Mouse (Mus musculus): Measurements from ENCODE around the gene Rfng. TPM values are rescaled to one million over a fixed set of nuclear protein-coding genes. Genes with fewer than 3 reads are reported as not detected.

Rfng gene
- polyA plus RNA-seq, 1 experiment from 2014 or later = 32.6 TPM

DNA sequence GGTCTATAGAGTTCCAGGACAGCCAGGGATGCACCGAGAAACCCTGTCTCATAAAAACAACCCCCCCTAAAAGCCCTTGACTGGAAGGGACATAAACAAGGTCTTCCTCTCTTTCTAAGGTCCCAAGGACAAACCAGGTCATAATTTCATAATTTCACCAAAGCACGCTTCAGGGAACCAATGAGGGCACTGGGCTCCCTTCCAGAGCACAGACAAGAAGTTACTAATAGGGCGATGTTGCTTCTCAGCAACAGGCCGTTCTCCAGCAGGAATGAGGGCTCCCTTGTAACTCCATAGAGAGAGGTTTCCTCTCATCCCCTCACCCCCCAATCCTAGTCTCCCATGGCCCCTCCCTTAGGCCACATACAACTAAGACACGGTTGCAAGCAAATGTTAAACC lies 43.0 kb downstream of the Rfng start:
- WGBS = 85% methylated on average over 5 of the region's 5 CpGs

DNA sequence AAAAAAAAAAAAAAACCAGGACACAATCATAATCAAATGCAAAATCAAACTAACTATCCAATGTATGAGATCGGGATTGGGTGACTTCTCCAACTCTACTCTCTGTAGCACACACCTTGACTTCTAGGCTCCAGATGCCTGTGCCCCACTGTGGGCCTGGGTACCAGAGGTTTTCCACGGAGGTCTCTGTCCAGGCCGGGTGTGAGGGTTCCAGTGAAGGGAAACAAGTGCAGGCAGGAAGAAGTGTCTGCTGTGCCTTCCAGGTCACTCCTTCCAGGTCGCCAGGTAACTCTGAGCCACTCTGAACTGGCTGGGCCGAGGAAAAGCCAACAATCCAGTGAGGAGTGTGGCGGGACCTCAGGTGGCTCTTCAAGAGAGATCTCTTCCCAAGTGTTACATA lies 47.6 kb downstream of the Rfng start:
- Histone ChIP-seq H3K4me1 (replicated peaks; ENCODE audit: insufficient read depth, low read length) (0 out of 2 replicates have a peak, but pooled peaks cover 2% of the 10 kb centered on the region), H3K4me2 (ENCODE audit: low read length) (no peak overlapping the region), H3K36me3 (ENCODE audit: insufficient read depth, low read length) (no peaks in the 10 kb centered on the region), H3K9ac (ENCODE audit: low read depth, low read length) (no peak overlapping the region), H3K27me3 (ENCODE audit: insufficient read depth, low read length) (no peaks in the 10 kb centered on the region), H3K9me3 (replicated peaks; ENCODE audit: low read length) (no peaks in the 10 kb centered on the region), H3K4me3 (replicated peaks; ENCODE audit: low read depth, low read length) (no peak overlapping the region), H3K27ac (no peak overlapping the region)
- ATAC-seq (replicated peaks; ENCODE audit: low FRiP score, low read depth) = no peak
- TF ChIP-seq CTCF (IDR thresholded peaks at IDR 0.05; ENCODE audit: low read depth) = no peak
- DNase-seq (ENCODE audit: low spot score) = no peak
- WGBS = 76% methylated on average over 6 of the region's 6 CpGs

More for the DNA sequence above, 43.0 kb downstream of the Rfng start:
- Histone ChIP-seq H3K4me1 (replicated peaks; ENCODE audit: insufficient read depth, low read length) (no peaks in the 10 kb centered on the region), H3K9me3 (replicated peaks; ENCODE audit: low read length) (no peaks in the 10 kb centered on the region), H3K9ac (ENCODE audit: low read depth, low read length) (no peak overlapping the region), H3K4me3 (replicated peaks; ENCODE audit: low read depth, low read length) (no peak overlapping the region), H3K27me3 (ENCODE audit: insufficient read depth, low read length) (no peaks in the 10 kb centered on the region), H3K36me3 (ENCODE audit: insufficient read depth, low read length) (no peaks in the 10 kb centered on the region), H3K27ac (no peak overlapping the region), H3K4me2 (ENCODE audit: low read length) (no peak overlapping the region)
- TF ChIP-seq CTCF (IDR thresholded peaks at IDR 0.05; ENCODE audit: low read depth) = no peak
- ATAC-seq (replicated peaks; ENCODE audit: low FRiP score, low read depth) (no peak), DNase-seq (ENCODE audit: low spot score) (no peak)

DNA sequence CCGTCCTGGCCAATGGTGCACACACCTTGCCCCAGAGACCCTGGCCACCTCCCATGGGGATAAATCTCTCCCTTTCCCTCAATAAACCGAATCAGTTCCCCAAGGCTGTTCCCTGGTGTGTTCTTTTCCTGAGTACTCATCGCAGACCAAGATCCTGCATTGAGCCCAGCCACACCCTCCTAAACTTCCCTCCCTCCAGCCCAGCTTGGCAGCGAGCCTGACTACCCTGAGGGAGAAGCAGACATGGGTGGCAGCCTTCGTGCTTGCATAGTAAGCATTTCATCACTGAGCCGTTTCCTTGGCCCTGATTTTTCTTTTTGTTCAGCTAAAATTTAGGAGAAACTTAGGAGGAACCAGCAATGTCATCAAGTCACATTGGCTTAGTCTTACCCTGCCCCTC lies 50.5 kb downstream of the Rfng start:
- WGBS = 51% methylated on average over 6 of the region's 6 CpGs
- no peak overlapping the region for H3K27ac ChIP-seq

DNA sequence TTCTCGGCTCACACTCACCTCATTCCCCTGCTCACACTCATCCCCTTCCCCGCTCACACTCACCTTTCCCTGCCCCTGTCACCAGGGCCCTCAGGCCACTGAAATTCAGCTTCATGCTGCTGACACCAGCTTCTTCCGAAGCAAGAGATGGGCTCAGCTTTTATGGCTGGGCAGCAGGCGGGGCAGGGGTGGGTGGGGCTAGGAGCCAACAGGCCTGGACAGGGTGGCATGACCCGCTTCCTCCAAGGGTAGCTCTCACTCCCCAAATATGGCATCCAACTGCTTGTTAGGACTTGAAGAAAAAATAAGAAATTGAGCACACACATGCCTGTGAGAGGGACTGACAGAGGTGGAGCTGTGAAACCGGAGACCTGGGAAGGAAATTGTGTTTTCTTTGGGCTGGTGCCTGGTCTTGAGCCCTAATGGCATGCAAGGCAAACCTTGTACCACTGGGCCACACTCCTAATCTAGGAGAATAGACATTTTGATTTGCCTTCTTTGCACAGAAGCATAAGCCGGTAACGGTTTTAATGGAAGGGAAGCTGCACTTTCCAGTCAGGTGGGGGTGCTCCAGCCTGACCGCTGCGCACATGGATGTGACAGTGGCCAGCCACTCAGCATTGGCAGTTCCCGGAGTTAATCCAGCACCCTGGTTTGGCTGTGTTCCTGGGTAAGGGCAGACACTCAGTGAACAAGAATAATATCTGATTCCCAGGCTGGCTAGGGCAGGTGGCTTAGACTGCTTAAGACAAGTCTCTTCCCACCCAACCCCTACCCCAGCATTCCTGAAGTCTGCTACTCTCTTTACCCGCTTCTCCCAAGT lies 51.9 kb downstream of the Rfng start, which contains the start of gene Cbr2:
Gene Cbr2, minus strand, starts transcription at position 257 of the 823 bp plus-strand sequence.
- no peaks in the 10 kb centered on the region for H3K9me3 ChIP-seq (replicated peaks; ENCODE audit: low read length)
- 56% methylated on average over 12 of the region's 12 CpGs for WGBS
- H3K4me2 ChIP-seq (ENCODE audit: low read length) = no peak within 1 kb of the TSS
- H3K27ac ChIP-seq = no peak within 1 kb of the TSS
- no peak for ATAC-seq (replicated peaks; ENCODE audit: low FRiP score, low read depth)
- DNase-seq (ENCODE audit: low spot score) = peak; percentile 34
- no peak within 1 kb of the TSS for H3K4me3 ChIP-seq (replicated peaks; ENCODE audit: low read depth, low read length)
- H3K4me1 ChIP-seq (replicated peaks; ENCODE audit: insufficient read depth, low read length) = 0 out of 2 replicates have a peak, but pooled peaks cover 2% of the 10 kb centered on the region
- no peaks in the 10 kb centered on the region for H3K36me3 ChIP-seq (ENCODE audit: insufficient read depth, low read length)
- no peaks in the 10 kb centered on the region for H3K27me3 ChIP-seq (ENCODE audit: insufficient read depth, low read length)
- TF ChIP-seq CTCF (IDR thresholded peaks at IDR 0.05; ENCODE audit: low read depth) = no peak
- H3K9ac ChIP-seq (ENCODE audit: low read depth, low read length) = no peak within 1 kb of the TSS

More for the DNA sequence above, 50.5 kb downstream of the Rfng start:
- Histone ChIP-seq H3K27me3 (ENCODE audit: insufficient read depth, low read length) (no peaks in the 10 kb centered on the region), H3K4me1 (replicated peaks; ENCODE audit: insufficient read depth, low read length) (0 out of 2 replicates have a peak, but pooled peaks cover 2% of the 10 kb centered on the region), H3K4me2 (ENCODE audit: low read length) (no peak overlapping the region), H3K9me3 (replicated peaks; ENCODE audit: low read length) (no peaks in the 10 kb centered on the region), H3K36me3 (ENCODE audit: insufficient read depth, low read length) (no peaks in the 10 kb centered on the region), H3K9ac (ENCODE audit: low read depth, low read length) (no peak overlapping the region), H3K4me3 (replicated peaks; ENCODE audit: low read depth, low read length) (no peak overlapping the region)
- no peak for TF ChIP-seq CTCF (IDR thresholded peaks at IDR 0.05; ENCODE audit: low read depth)
- no peak for DNase-seq (ENCODE audit: low spot score)
- no peak for ATAC-seq (replicated peaks; ENCODE audit: low FRiP score, low read depth)

DNA sequence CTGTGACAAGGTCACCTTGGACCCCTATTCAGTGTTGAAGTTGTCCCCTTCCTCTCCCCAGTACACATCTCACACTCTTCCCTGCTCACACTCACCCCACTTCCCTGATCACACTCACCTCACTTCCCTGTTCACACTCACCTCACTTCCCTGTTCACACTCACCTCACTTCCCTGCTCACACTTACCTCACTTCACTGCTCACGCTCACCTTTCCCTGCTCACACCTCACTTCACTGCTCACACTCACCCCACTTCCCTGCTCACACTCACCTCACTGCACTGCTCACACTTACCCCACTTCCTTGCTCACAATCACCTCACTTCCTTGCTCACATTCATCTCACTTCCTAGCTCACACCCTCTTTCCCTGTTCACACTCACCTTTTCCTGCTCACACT lies 52.6 kb downstream of the Rfng start:
- TF ChIP-seq CTCF (IDR thresholded peaks at IDR 0.05; ENCODE audit: low read depth) = no peak
- ATAC-seq (replicated peaks; ENCODE audit: low FRiP score, low read depth) = no peak
- no peak overlapping the region for H3K4me2 ChIP-seq (ENCODE audit: low read length)
- no peaks in the 10 kb centered on the region for H3K36me3 ChIP-seq (ENCODE audit: insufficient read depth, low read length)
- peaks cover 7% of the 10 kb centered on the region; the same call in 1 of the 2 replicates for H3K4me1 ChIP-seq (replicated peaks; ENCODE audit: insufficient read depth, low read length)
- no peak overlapping the region for H3K4me3 ChIP-seq (replicated peaks; ENCODE audit: low read depth, low read length)
- no peaks in the 10 kb centered on the region for H3K9me3 ChIP-seq (replicated peaks; ENCODE audit: low read length)
- H3K27ac ChIP-seq = no peak overlapping the region
- no peaks in the 10 kb centered on the region for H3K27me3 ChIP-seq (ENCODE audit: insufficient read depth, low read length)
- DNase-seq (ENCODE audit: low spot score) = no peak
- WGBS = 87% methylated on average over 1 of the region's 1 CpGs
- no peak overlapping the region for H3K9ac ChIP-seq (ENCODE audit: low read depth, low read length)

Other genes starting within 250 kb of the Rfng start
- gene Mcrip1, start 234.5 kb downstream of the Rfng start, polyA plus RNA-seq (2015; fragmentation: Nextera tagmentation; extraction: Ambion mirVana) = 218 and 227 TPM in 2 replicates
- gene Ppp1r27, start 233.1 kb downstream of the Rfng start, polyA plus RNA-seq (2015; fragmentation: Nextera tagmentation; extraction: Ambion mirVana) = 0.30 TPM in 1 of 2 replicates, not detected in the other
- gene P4hb, start 211.0 kb downstream of the Rfng start, polyA plus RNA-seq (2015; fragmentation: Nextera tagmentation; extraction: Ambion mirVana) = 635 and 676 TPM in 2 replicates
- gene Arhgdia, start 202.6 kb downstream of the Rfng start, polyA plus RNA-seq (2015; fragmentation: Nextera tagmentation; extraction: Ambion mirVana) = 444 and 506 TPM in 2 replicates
- gene Alyref, start 185.8 kb downstream of the Rfng start, polyA plus RNA-seq (2015; fragmentation: Nextera tagmentation; extraction: Ambion mirVana) = 341 and 361 TPM in 2 replicates
- gene Anapc11, start 185.8 kb downstream of the Rfng start, polyA plus RNA-seq (2015; fragmentation: Nextera tagmentation; extraction: Ambion mirVana) = 159 and 168 TPM in 2 replicates
- gene Npb, start 175.7 kb downstream of the Rfng start, polyA plus RNA-seq (2015; fragmentation: Nextera tagmentation; extraction: Ambion mirVana) = 48.0 and 51.4 TPM in 2 replicates
- gene Pcyt2, start 166.3 kb downstream of the Rfng start, polyA plus RNA-seq (2015; fragmentation: Nextera tagmentation; extraction: Ambion mirVana) = 116 and 118 TPM in 2 replicates
- 38.8 and 41.6 TPM in 2 replicates for gene Sirt7, start 159.0 kb downstream of the Rfng start, polyA plus RNA-seq (2015; fragmentation: Nextera tagmentation; extraction: Ambion mirVana)
- 26.5 and 27.4 TPM in 2 replicates for gene Mafg, start 150.6 kb downstream of the Rfng start, polyA plus RNA-seq (2015; fragmentation: Nextera tagmentation; extraction: Ambion mirVana)
- gene Pycr1, start 140.4 kb downstream of the Rfng start, polyA plus RNA-seq (2015; fragmentation: Nextera tagmentation; extraction: Ambion mirVana) = 12.2 and 13.9 TPM in 2 replicates
- 0.24 and 0.28 TPM in 2 replicates for gene Myadml2, start 136.0 kb downstream of the Rfng start, polyA plus RNA-seq (2015; fragmentation: Nextera tagmentation; extraction: Ambion mirVana)
- gene Notum, start 123.0 kb downstream of the Rfng start, polyA plus RNA-seq (2015; fragmentation: Nextera tagmentation; extraction: Ambion mirVana) = 5.3 and 7.4 TPM in 2 replicates
- 122 TPM in 2 replicates for gene Aspscr1, start 111.2 kb downstream of the Rfng start, polyA plus RNA-seq (2015; fragmentation: Nextera tagmentation; extraction: Ambion mirVana)
- 160 and 174 TPM in 2 replicates for gene Cenpx, start 70.5 kb downstream of the Rfng start, polyA plus RNA-seq (2015; fragmentation: Nextera tagmentation; extraction: Ambion mirVana)
- 31.3 and 33.5 TPM in 2 replicates for gene Lrrc45, start 70.3 kb downstream of the Rfng start, polyA plus RNA-seq (2015; fragmentation: Nextera tagmentation; extraction: Ambion mirVana)
- gene Rac3, start 62.7 kb downstream of the Rfng start, polyA plus RNA-seq (2015; fragmentation: Nextera tagmentation; extraction: Ambion mirVana) = 23.4 and 23.7 TPM in 2 replicates
- gene Dcxr, start 56.9 kb downstream of the Rfng start, polyA plus RNA-seq (2015; fragmentation: Nextera tagmentation; extraction: Ambion mirVana) = 112 and 123 TPM in 2 replicates
- gene Cbr2, start 52.1 kb downstream of the Rfng start, polyA plus RNA-seq (2015; fragmentation: Nextera tagmentation; extraction: Ambion mirVana) = 1.8 and 3.6 TPM in 2 replicates
- 2.6 and 4.5 TPM in 2 replicates for gene Hmga1b, start 21.4 kb downstream of the Rfng start, polyA plus RNA-seq (2015; fragmentation: Nextera tagmentation; extraction: Ambion mirVana)
- gene Gps1, start 65 bp upstream of the Rfng start, polyA plus RNA-seq (2015; fragmentation: Nextera tagmentation; extraction: Ambion mirVana) = 158 and 170 TPM in 2 replicates
- 66.0 and 73.0 TPM in 2 replicates for gene Dus1l, start 12.2 kb upstream of the Rfng start, polyA plus RNA-seq (2015; fragmentation: Nextera tagmentation; extraction: Ambion mirVana)
- 19.8 and 19.9 TPM in 2 replicates for gene Fasn, start 40.3 kb upstream of the Rfng start, polyA plus RNA-seq (2015; fragmentation: Nextera tagmentation; extraction: Ambion mirVana)
- gene Ccdc57, start 148.7 kb upstream of the Rfng start, polyA plus RNA-seq (2015; fragmentation: Nextera tagmentation; extraction: Ambion mirVana) = 5.5 and 5.7 TPM in 2 replicates
- 10.0 and 10.2 TPM in 2 replicates for gene Slc16a3, start 164.3 kb upstream of the Rfng start, polyA plus RNA-seq (2015; fragmentation: Nextera tagmentation; extraction: Ambion mirVana)
- gene Csnk1d, start 207.1 kb upstream of the Rfng start, polyA plus RNA-seq (2015; fragmentation: Nextera tagmentation; extraction: Ambion mirVana) = 102 and 106 TPM in 2 replicates

Measured in kidney, postnatal 0 days (tissue).